Mouse (Mus musculus) gonadal fat pad, adult 2 months (tissue): Measurements from ENCODE around the gene Reg3d. TPM values are rescaled to one million over a fixed set of nuclear protein-coding genes. Genes with fewer than 3 reads are reported as not detected.
"Not testable (repeated sequence)": the region's sequence is repeated elsewhere in the genome, so short reads cannot be mapped to it uniquely, and the experiment has no call there.

ENCODE experiments used
- DNase-seq: peaks from one replicate; pipeline ENCODE4 v3.0.0-alpha.2; 2012; ENCODE audit warnings: low read depth
- polyA plus RNA-seq: library from polyadenylated mRNA; depleted of rRNA; stranded (reverse); fragments of >200 nt; gene quantifications from 2 replicates; pipeline ENCODE4 v1.2.3, GENCODE M21; 2012; rRNA removed

The Reg3d gene
- polyA plus RNA-seq = not detected in 2 replicates

- no peak for DNase-seq
Observed at GRCm38 (mm10) chr6:78378765-78379164, at the start of gene Reg3d. Gene Reg3d (minus strand): TSS chr6:78378865.

- DNase-seq = no peak
Observed at GRCm38 (mm10) chr6:78425497-78425896, 46.8 kb upstream of the Reg3d start.

GRCm38 (mm10) chr6:78422411-78422810 lies 43.7 kb upstream of the Reg3d start, which contains the start of gene Reg1:
Gene Reg1 (plus strand): TSS chr6:78422711.
- not testable (repeated sequence) for DNase-seq

- DNase-seq = not testable (repeated sequence)
Observed at GRCm38 (mm10) chr6:78395323-78395722, 16.7 kb upstream of the Reg3d start, which contains the start of gene Reg2. Gene Reg2 (plus strand): TSS chr6:78395623.

DNA sequence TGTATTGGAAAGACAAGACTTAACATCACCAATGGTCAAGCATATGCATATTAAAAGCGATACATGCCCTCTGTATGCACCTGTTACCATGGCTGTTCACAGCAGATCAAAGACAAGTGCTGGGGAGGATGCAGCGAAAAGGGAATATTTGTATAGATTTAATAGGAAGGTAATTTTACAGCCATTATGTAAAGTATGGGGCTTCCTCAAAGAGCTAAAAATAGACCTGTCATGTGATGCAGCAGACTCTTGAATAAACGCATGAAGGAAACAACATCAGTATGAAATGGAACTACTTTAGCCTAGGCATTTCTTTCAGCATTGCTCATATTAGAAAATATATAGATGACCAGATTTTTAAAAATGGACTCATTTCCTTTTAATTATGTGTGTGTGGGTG lies 6.9 kb upstream of the Reg3d start:
- DNase-seq = no peak

- no peak for DNase-seq
Observed at GRCm38 (mm10) chr6:78380409-78380808, 1.7 kb upstream of the Reg3d start, which contains the start of gene Reg3a. Gene Reg3a (plus strand): TSS chr6:78380709.

DNA sequence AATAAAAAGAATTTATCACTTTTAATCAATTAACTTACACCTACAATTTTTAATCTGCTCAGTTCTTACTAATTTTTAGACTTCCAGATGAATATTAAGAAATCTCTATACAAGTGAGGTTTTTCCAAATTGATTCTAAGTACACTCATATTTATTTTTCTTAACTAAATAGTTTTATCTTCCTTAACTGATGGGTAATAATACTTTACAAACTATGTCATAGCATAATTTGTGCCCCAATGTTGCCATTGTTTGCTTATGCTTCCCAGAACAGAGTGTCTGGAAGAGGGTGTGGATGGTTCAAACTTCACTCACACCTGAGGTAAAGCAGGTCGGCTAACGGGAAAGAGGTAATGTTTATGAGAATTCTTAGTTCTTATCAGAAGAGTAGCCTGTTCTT lies 8.3 kb downstream of the Reg3d start, which contains the start of gene Reg3b:
Gene Reg3b (plus strand): TSS at position 301 of the 400 bp plus-strand sequence.
- no peak for DNase-seq

GRCm38 (mm10) chr6:78361971-78362563 lies 16.6 kb downstream of the Reg3d start:
- DNase-seq = no peak

DNA sequence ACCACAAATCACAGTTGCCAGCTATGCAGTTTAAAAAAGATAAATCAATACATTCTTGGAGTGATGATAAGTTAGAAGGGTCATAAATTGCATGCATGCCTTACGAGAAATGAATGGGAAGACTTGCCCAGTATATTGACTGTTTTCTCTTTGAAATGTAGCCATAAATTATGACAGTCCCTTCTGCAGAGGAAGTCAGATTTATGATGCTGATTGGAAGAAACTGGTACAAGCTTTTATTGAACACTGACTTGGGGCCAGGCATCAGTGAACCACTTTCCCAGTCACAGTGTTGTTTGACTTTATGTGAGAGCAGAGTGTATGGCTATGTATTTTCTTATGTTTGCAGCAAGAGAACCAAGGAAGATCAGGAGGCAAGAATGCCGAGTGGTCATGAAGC lies 37.0 kb downstream of the Reg3d start:
- DNase-seq = no peak

DNA sequence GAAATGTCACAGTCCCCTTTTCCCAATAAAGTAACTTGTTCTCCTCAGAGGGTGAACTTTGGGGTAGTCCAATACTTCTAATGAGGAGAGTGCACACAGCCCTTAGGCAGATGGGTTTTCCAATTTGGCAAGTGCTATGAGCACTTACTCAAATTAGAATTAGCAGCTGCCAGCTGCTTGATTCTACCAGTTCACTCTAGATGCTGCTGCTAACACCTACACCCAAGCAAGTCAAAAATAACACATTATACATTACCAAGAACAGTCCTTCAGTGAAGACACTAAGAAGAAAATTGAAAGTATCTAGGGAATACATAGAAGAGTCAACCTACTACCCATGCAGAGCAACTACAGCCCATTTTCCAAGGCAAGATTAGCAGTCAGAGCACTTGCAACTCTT lies 38.4 kb downstream of the Reg3d start:
- DNase-seq = no peak

DNA sequence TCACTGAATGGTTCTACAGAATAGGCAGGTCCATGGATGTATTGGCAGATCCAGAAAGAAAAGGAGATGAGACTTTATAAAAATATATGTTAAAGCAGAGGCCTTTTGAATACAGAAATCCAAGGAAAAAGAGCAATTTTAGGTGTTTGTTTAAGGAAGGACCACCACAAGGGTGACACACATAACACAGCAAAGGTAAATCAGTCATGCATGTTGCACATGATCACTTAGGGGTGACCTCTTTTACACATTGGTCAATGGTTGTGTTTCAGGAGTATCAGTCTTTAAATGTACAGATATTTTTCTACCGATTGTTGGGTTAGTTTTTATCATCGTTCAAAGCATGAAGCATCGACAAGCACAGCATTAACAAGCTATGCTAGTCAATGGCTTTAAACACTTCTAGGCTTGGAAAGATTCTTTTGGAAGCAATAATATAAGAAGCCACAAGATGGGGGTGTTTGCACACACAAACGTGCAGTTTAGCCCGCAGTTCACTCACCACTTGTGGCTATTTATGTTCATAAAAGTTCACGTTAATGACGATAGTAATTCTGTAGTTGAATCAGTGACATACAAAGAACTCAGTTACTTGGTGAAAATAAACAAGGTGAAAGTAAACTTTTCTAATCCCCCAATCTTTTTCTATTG lies 46.6 kb downstream of the Reg3d start:
- DNase-seq = no peak

DNA sequence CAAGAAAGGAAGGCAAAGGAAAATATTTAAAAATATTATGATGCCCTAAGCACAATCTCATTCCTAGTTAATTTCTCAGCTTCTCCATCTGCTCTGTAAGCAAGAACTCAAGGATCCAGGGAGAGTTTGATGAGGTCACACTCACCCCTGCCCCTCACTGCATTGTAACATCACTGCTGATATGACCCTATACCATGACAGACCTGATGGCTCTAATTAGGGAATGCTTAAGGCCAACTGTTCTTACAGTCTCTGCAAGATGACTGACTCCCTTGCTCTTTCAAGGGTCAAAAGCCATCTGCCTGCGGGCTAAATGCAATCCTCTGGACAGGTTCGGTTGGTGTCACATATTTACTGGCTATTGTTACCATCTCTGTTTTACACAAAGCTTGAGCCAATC lies 49.5 kb downstream of the Reg3d start:
- no peak for DNase-seq

GRCm38 (mm10) chr6:78327798-78328197 lies 50.9 kb downstream of the Reg3d start:
- DNase-seq = no peak

Other genes with a start within 250 kb of the Reg3d start
- gene Reg3b, start 8.2 kb downstream of the Reg3d start, polyA plus RNA-seq = 0.22 and 0.23 TPM in 2 replicates
- gene Reg3a, start 1.8 kb upstream of the Reg3d start, polyA plus RNA-seq = not detected in 2 replicates
- gene Reg2, start 16.8 kb upstream of the Reg3d start, polyA plus RNA-seq = not detected in 2 replicates
- gene Reg1, start 43.8 kb upstream of the Reg3d start, polyA plus RNA-seq = 0.36 and 0.88 TPM in 2 replicates
- 0.58 TPM in 1 of 2 replicates, not detected in the other for gene Reg3g, start 90.0 kb upstream of the Reg3d start, polyA plus RNA-seq